Mouse (Mus musculus): ENCODE measurements around the gene Hao2. TPM values are rescaled to one million over a fixed set of nuclear protein-coding genes. Genes with fewer than 3 reads are reported as not detected.

Hao2 gene
- polyA plus RNA-seq (2012; rRNA removed) = 31.8 and 35.4 TPM in 2 replicates

GRCm38 (mm10) chr3:98893057-98893772, at the start of gene Hao2:
Gene Hao2, minus strand, starts transcription at chr3:98893239.

GRCm38 (mm10) chr3:98859576-98859975, 33.5 kb downstream of the Hao2 start, which contains the start of gene Hsd3b1:
Gene Hsd3b1, minus strand, starts transcription at chr3:98859794.

Other genes with a start within 250 kb of the Hao2 start
- 3.1 and 4.0 TPM in 2 replicates for gene Hsd3b2, start 168.7 kb downstream of the Hao2 start, polyA plus RNA-seq (2012; rRNA removed)
- gene Hsd3b3, start 130.1 kb downstream of the Hao2 start, polyA plus RNA-seq (2012; rRNA removed) = 142 and 179 TPM in 2 replicates
- gene Hsd3b6, start 78.8 kb downstream of the Hao2 start, polyA plus RNA-seq (2012; rRNA removed) = 23.1 and 43.7 TPM in 2 replicates
- gene Hsd3b1, start 33.4 kb downstream of the Hao2 start, polyA plus RNA-seq (2012; rRNA removed) = 189 and 221 TPM in 2 replicates
- gene Wars2, start 247.8 kb upstream of the Hao2 start, polyA plus RNA-seq (2012; rRNA removed) = 2.1 and 2.3 TPM in 2 replicates

All from liver, embryonic 18 days (tissue).